Mouse (Mus musculus): Measurements from ENCODE around the gene Sap25. TPM values are rescaled to one million over a fixed set of nuclear protein-coding genes. Genes with fewer than 3 reads are reported as not detected.
A peak's percentile ranks its signal among the peaks of the same experiment; 100 is the strongest.

Sap25 gene
- polyA plus RNA-seq, 1 experiment from 2014 or later: 4.5 TPM

DNA sequence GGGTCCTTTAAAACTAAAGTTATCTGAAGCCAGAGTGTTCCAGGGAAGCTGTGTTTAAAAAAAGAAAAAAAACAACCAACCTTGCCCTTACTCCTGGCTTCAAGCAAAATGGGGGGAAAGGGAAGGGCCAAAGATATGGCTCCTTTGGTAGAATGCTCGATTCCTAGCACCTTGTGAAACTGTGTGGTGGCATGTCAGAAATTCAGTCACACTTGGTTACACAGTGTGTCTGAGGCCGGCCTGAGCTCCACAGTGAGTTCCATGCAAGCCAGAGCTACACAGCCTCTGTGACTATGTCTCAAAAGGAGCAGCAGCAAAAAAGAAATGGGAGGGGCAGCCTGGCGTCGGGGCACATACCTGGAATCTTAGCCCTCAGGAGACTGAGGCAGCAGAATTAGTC lies 8.1 kb downstream of the Sap25 start:
- H3K9ac ChIP-seq (replicated peaks): no peak overlapping the region
- 35% methylated on average over 4 of the region's 4 CpGs for WGBS
- no peak overlapping the region for H3K4me3 ChIP-seq
- H3K27me3 ChIP-seq: peaks cover 22% of the 10 kb centered on the region
- peaks cover 21% of the 10 kb centered on the region; the same call in 1 of the 2 replicates for H3K36me3 ChIP-seq
- peaks cover 13% of the 10 kb centered on the region for H3K4me1 ChIP-seq
- H3K27ac ChIP-seq (replicated peaks): no peak overlapping the region
- ATAC-seq (replicated peaks): no peak
- no peaks in the 10 kb centered on the region for H3K9me3 ChIP-seq
- no peak overlapping the region for H3K4me2 ChIP-seq (replicated peaks)

DNA sequence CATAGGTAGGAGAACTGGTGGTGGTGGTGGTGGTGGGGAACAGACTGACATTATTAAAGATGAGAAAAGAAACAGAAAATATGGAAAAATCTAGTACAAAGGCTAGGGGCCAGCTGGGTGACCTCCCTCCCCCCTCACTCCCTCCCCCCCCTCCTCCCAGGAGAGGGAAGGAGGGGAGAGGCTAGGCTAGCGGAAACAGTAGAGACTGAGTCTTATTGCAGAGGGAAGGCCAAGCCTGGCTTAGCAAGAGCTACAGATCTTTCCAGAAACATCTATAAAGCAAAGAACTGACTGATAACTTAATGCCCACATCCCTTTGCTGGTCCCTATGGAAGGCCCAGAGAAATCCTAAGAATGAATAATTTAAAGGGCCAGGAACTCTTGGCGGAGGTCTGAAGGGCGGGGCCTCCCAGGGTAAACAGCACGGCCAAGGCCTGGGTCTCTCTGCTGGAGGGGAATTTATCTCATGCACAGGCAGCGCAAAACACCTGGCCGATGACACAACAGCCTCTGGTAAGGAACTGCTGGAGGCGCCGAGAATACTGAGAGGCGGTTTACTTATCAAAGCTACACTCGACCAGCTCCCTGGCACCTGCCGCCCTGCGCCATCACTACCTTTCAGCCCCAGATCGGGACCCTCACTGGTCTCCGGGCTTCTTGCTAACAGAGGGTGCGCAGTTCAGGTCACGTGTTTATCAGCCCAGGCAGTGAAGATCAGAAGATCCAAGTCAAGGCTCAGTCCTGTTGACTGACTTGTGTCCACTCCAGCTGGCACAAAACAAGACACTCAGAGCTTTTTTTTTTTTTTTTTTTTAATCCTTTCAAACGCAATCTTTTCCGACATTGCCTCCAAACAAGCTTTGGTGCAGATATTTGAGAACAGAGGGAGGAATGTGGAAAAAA lies 8.8 kb downstream of the Sap25 start:
- Histone ChIP-seq H3K4me1 (peaks cover 12% of the 10 kb centered on the region), H3K36me3 (peaks cover 23% of the 10 kb centered on the region; the same call in 1 of the 2 replicates), H3K27me3 (peaks cover 16% of the 10 kb centered on the region), H3K9me3 (no peaks in the 10 kb centered on the region), H3K4me2 (replicated peaks) (no peak overlapping the region), H3K9ac (replicated peaks) (no peak overlapping the region; the same call in 1 of the 2 replicates), H3K4me3 (no peak overlapping the region), H3K27ac (replicated peaks) (no peak overlapping the region)
- WGBS: 19% methylated on average over 18 of the region's 18 CpGs
- no peak for ATAC-seq (replicated peaks)

- Histone ChIP-seq H3K27me3 (no peaks in the 10 kb centered on the region), H3K27ac (replicated peaks) (no peak overlapping the region), H3K9me3 (no peaks in the 10 kb centered on the region), H3K9ac (replicated peaks) (no peak overlapping the region), H3K4me3 (no peak overlapping the region), H3K36me3 (peaks cover 27% of the 10 kb centered on the region; the same call in 1 of the 2 replicates), H3K4me2 (replicated peaks) (no peak overlapping the region), H3K4me1 (peaks cover 4% of the 10 kb centered on the region; the same call in 1 of the 2 replicates)
- WGBS: 20% methylated on average over 3 of the region's 3 CpGs
- no peak; the same call in 1 of the 2 replicates for ATAC-seq (replicated peaks)
Observed at GRCm38 (mm10) chr5:137652474-137652873, 11.3 kb downstream of the Sap25 start.

DNA sequence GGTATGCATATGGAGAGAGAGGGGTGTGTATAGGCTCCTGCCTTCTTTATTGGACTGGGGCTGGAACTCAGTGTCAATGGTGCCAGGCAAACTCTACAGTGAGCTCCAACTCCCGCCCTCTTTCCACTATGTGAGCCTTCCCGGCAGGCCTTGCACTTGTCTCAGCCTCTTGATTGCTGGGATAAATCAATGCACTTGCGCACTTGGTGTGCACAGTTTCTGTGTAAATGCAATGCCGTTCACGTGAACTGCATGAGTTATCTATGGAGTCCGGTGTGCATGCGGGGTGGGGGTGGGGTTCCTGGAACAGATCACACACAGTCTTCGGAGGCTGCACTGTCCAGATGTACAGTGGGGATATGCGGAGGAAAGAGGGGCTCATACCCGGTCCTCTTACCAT lies 12.2 kb downstream of the Sap25 start:
- ATAC-seq (replicated peaks): no peak
- Histone ChIP-seq H3K4me1 (peaks cover 4% of the 10 kb centered on the region; the same call in 1 of the 2 replicates), H3K9ac (replicated peaks) (no peak overlapping the region), H3K4me2 (replicated peaks) (no peak overlapping the region), H3K9me3 (no peaks in the 10 kb centered on the region), H3K36me3 (peaks cover 30% of the 10 kb centered on the region), H3K27ac (replicated peaks) (no peak overlapping the region), H3K4me3 (no peak overlapping the region), H3K27me3 (no peaks in the 10 kb centered on the region)
- 95% methylated on average over 10 of the region's 10 CpGs for WGBS

GRCm38 (mm10) chr5:137654746-137655145 lies 13.6 kb downstream of the Sap25 start:
- no peak overlapping the region for H3K27ac ChIP-seq (replicated peaks)
- no peaks in the 10 kb centered on the region for H3K27me3 ChIP-seq
- H3K4me3 ChIP-seq: no peak overlapping the region
- peaks cover 4% of the 10 kb centered on the region; the same call in 1 of the 2 replicates for H3K4me1 ChIP-seq
- no peak overlapping the region for H3K4me2 ChIP-seq (replicated peaks)
- H3K9me3 ChIP-seq: no peaks in the 10 kb centered on the region
- H3K9ac ChIP-seq (replicated peaks): no peak overlapping the region
- WGBS: 80% methylated on average over 7 of the region's 7 CpGs
- no peak for ATAC-seq (replicated peaks)
- peaks cover 34% of the 10 kb centered on the region for H3K36me3 ChIP-seq

- H3K9me3 ChIP-seq: no peaks in the 10 kb centered on the region
- 31% methylated on average over 6 of the region's 6 CpGs for WGBS
- no peak overlapping the region for H3K9ac ChIP-seq (replicated peaks)
- no peaks in the 10 kb centered on the region for H3K4me1 ChIP-seq
- no peak overlapping the region for H3K4me3 ChIP-seq
- ATAC-seq (replicated peaks): peak; percentile 75
- H3K4me2 ChIP-seq (replicated peaks): no peak overlapping the region
- peak overlapping the region; percentile 58 for H3K27ac ChIP-seq (replicated peaks)
- peaks cover 36% of the 10 kb centered on the region for H3K36me3 ChIP-seq
- no peaks in the 10 kb centered on the region for H3K27me3 ChIP-seq
Observed at GRCm38 (mm10) chr5:137656977-137657376, 15.8 kb downstream of the Sap25 start.

GRCm38 (mm10) chr5:137660064-137660688 lies 19.0 kb downstream of the Sap25 start:
- H3K9me3 ChIP-seq: no peaks in the 10 kb centered on the region
- no peaks in the 10 kb centered on the region for H3K4me1 ChIP-seq
- no peak overlapping the region for H3K4me3 ChIP-seq
- H3K9ac ChIP-seq (replicated peaks): no peak overlapping the region
- no peaks in the 10 kb centered on the region for H3K27me3 ChIP-seq
- no peak overlapping the region for H3K27ac ChIP-seq (replicated peaks)
- 94% methylated on average over 6 of the region's 6 CpGs for WGBS
- peaks cover 49% of the 10 kb centered on the region for H3K36me3 ChIP-seq
- H3K4me2 ChIP-seq (replicated peaks): no peak overlapping the region
- no peak for ATAC-seq (replicated peaks)

GRCm38 (mm10) chr5:137663057-137663456 lies 21.9 kb downstream of the Sap25 start:
- H3K4me2 ChIP-seq (replicated peaks): no peak overlapping the region
- H3K4me1 ChIP-seq: no peaks in the 10 kb centered on the region
- no peak overlapping the region for H3K9ac ChIP-seq (replicated peaks)
- peaks cover 62% of the 10 kb centered on the region for H3K36me3 ChIP-seq
- H3K4me3 ChIP-seq: no peak overlapping the region
- no peak for ATAC-seq (replicated peaks)
- no peaks in the 10 kb centered on the region for H3K27me3 ChIP-seq
- WGBS: 76% methylated on average over 9 of the region's 9 CpGs
- no peak overlapping the region for H3K27ac ChIP-seq (replicated peaks)
- no peaks in the 10 kb centered on the region for H3K9me3 ChIP-seq

GRCm38 (mm10) chr5:137668971-137669370 lies 27.8 kb downstream of the Sap25 start:
- peak overlapping the region; percentile 39 for H3K27ac ChIP-seq (replicated peaks)
- no peak overlapping the region for H3K9ac ChIP-seq (replicated peaks)

DNA sequence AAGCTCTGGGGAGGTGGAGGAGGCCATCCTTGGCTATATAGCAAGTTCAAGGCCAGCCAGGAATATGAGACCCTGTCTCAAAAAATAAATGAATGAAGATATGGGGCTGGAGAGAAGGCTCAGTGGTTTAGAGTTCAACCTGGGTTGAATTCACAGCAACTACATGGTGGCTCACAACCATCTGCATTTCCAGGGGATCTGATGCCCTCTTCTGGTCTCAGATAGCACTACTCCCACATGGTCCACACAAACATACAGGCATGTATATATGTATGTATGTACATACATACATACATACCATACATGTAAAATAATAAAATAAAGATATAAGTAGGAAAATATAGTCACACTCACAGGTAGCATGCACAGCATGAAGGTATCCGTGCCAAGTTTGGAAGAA lies 29.1 kb downstream of the Sap25 start:
- Histone ChIP-seq H3K9ac (replicated peaks) (no peak overlapping the region), H3K4me2 (replicated peaks) (no peak overlapping the region), H3K27me3 (no peaks in the 10 kb centered on the region), H3K27ac (replicated peaks) (no peak overlapping the region), H3K4me1 (peaks cover 7% of the 10 kb centered on the region; the same call in 1 of the 2 replicates), H3K4me3 (no peak overlapping the region), H3K36me3 (peaks cover 15% of the 10 kb centered on the region), H3K9me3 (no peaks in the 10 kb centered on the region)
- ATAC-seq (replicated peaks): no peak
- 97% methylated on average over 1 of the region's 1 CpGs for WGBS

More at GRCm38 (mm10) chr5:137668971-137669370, 27.8 kb downstream of the Sap25 start:
- Histone ChIP-seq H3K36me3 (peaks cover 27% of the 10 kb centered on the region), H3K27me3 (no peaks in the 10 kb centered on the region), H3K4me1 (peaks cover 7% of the 10 kb centered on the region; the same call in 1 of the 2 replicates), H3K4me3 (no peak overlapping the region), H3K4me2 (replicated peaks) (no peak overlapping the region), H3K9me3 (no peaks in the 10 kb centered on the region)
- no peak for ATAC-seq (replicated peaks)
- WGBS: 70% methylated on average over 10 of the region's 10 CpGs

DNA sequence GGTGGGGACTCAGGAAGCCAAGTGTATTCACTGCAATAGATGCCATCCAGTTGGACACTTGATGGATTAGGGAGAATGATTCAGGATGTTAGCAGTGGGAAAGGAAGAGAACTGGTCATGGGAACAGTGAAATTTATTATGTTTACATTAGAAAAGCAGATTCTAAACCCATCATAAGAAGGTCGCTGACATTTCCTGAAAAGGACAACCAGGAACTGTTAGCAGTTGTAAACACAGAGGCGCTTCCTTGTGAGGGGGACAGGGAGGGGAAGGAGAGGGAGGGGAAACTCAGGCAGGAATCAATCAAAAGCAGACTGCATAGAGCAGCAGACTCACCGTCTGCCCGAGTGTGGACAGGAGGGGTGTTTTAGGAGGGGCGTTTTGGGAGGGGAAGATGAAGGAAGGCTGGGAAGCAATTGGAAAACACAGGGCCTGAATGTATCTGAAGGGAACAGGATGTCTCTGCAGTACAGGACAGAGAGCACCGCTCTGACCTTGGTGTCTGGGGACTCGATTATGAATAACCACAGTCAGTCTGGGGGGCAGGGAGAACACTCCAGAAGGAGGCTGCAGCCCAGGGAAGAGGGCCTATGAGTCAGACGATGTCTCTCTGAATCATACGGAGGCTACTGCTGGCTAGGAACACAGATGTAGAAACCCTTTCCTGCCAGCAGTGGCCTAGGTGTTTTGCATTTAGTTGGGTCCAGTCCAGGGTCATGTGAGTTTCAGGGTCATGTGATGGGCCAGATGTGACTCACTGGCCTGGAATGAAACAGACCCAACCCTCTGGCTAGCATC lies 30.5 kb downstream of the Sap25 start:
- Histone ChIP-seq H3K4me2 (replicated peaks) (no peak overlapping the region), H3K27me3 (no peaks in the 10 kb centered on the region), H3K4me1 (peaks cover 7% of the 10 kb centered on the region; the same call in 1 of the 2 replicates), H3K36me3 (peaks cover 5% of the 10 kb centered on the region), H3K9me3 (no peaks in the 10 kb centered on the region), H3K4me3 (no peak overlapping the region), H3K9ac (replicated peaks) (no peak overlapping the region), H3K27ac (replicated peaks) (0 out of 2 replicates have a peak overlapping the region, but pooled peaks have one; percentile 25)
- ATAC-seq (replicated peaks): no peak
- 53% methylated on average over 9 of the region's 9 CpGs for WGBS
